Mouse (Mus musculus) cerebellum, adult 18-20 months (tissue): ENCODE results near the gene Tmco1.
A peak's percentile ranks its signal among the peaks of the same experiment; 100 is the strongest.

Experiments used
- DNase-seq, 2 experiments: peaks; one replicate each; pipeline ENCODE4 v3.0.0; 2021

Tmco1 gene

DNA sequence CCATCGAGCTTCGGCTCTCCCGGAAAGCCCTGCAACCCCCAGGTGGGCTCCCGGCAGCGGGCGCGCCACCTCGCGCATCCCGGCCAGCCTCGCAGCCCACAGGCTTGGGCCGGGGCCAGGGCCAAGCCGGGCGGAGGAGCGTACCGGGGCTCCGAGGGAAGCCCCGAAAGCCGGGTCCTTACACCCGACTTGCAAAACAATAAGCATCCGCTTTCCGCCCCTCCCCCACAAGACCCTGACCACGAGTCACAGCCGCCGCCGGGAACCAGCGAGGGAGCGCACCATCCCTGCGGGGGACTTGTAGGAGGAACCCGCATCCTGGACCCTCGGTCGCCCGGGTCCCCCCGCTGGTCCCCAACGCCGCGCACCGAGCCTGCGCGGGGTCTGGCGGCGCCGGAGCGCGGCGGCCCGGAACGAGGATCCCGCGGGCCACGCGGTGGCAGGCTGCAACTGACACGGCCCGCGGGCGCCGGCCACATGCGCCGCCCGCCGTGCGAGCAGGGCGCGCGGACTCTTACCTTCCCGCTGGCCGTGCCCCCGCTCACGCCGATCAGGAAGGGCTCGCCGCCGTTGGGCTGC, 23.8 kb upstream of the Tmco1 start:
- peak; percentile 51 to 71 for DNase-seq

DNA sequence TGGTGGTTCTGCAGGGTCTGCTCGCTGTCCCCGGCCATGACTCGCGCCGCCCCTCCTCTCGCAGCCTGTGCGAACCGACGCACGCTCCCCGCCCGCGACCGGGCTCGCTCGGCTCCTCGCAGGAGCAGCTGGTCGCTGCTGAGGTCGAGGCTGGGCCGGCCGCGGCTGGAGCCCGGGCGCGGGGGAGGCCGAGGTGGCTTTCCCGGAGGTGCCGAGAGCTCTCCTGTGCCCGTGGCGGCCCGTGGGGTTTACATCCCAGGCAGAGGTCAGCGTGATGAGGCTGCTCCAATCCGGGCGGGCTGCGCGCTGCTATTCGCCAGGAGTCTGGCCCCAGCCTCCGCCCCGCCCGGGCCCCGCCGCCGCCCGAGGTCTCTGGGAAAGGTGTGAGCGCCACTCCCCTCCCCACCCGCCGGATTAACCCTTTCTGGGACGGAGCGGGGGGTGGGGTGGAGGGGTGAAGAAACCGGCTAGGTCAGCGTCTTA, 23.3 kb upstream of the Tmco1 start:
- peak; percentile 94 to 96 for DNase-seq

DNA sequence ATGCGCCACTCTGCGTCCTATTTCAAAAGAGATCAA, 23.0 kb upstream of the Tmco1 start, which contains the start of gene Uck2:
Gene Uck2 (minus strand): TSS at position 1 of the 36 bp plus-strand sequence.
- DNase-seq: no peak

DNA sequence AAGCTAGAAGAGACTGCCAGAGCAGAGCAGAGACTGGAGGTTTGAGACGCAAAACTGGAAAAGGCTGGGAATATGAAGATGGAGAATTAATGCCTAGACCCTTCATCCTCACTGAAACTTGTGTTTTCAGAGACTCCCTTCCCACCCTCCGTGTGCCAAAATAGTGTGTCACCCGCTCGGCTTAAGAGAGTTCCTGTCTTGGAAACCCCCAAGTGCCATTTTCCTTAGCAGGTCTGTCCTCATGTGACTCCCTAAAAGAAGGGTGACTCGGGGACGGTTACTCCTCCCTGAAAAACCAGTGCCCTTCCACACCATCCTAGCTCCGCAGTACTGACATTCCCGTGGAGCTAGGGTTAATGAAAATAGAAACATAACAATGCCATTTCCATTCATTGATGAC, 22.8 kb upstream of the Tmco1 start:
- peak in 1 of 2 experiments; percentile 29 for DNase-seq

DNA sequence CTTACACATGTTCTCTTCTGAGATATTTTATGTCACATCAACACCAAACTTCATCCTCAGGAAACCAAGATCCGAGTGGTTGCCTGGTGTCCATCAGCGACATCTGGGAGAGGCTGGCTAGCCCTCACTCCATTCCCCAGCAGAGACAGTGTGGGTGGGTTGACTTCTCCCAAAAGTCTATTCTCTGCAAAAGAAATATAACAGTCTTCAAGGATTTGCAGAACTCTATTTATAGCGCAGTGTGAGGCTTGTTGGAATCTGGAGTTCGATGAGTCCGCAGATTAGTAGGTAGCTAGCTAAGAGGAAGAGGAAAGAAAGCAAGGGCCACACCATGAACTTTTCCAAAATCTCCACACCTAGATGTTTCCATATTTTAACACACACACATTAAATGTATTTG, 21.0 kb upstream of the Tmco1 start:
- no peak for DNase-seq

DNA sequence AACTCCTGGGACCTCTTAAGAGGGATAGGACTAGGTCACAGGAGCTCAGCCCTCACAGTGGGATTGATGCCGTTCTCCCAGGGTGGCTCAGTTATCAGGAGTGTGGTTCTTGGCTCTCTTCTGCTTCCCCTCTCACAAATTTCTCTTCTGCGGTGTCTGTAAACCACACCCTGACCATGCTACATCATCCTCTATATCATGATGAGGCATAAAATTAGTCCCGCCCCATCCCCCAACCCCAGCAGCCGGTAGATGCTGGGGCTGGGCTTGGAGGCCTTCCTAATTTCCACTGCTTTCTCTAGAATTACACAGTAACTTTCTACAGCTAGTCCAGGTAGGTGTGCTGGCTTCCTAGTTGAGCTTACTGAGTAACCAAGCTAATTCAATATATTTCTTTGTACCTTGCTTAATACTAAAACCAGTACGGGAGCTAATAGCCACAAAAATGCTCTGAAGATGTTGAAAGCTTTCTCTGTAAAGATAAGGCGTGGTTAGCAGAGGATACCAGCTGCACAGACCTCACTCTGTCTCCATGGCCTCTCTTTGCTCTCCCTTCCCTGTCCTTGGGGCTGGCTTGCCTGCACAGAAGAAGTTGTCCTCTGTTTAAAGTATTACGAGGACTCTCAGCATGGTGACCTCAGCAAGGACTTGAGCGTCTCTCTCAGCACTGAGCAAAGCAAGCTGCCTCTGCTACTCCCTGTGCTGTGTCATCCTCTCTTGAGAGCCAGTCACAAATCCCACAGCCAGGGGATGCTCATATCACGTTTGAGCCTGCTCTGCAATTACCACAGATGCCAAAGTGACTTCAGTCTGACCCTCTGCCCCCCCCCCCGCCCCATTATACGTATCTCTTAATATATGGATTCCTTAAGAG, 19.3 kb upstream of the Tmco1 start:
- DNase-seq: no peak

DNA sequence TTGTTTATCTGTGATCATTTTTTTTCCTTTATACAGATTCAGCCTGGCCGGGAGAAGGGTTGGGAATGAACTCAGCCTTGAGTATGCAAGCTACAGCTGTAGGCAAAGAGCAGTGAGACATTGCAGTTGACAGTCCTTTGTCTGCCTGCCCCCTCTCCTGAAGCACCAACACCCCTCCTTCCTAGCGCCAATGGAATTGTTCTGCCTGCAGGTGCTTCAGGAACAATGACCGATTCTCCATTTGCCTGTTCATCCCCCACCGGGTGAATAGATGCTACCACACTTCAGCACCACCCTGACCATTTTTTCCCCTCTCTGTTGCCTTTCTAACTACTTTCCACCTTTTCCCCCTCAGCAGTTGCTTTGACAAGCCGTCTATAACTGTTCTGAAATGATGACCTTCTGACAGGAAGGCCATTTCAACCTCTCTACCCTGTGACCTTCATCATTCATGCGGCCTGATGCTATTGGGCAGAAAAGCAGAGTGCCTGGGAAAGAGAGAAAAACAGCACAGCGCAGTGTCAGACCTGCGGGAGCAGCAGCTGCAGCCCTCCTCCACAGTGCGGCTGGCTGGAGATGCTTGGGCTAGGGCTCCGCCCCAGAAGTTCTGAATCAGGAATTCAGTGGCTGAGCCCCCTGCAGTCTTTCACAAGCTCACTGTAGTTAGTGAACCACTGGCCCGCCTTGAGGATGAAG, 18.5 kb upstream of the Tmco1 start:
- DNase-seq: no peak

DNA sequence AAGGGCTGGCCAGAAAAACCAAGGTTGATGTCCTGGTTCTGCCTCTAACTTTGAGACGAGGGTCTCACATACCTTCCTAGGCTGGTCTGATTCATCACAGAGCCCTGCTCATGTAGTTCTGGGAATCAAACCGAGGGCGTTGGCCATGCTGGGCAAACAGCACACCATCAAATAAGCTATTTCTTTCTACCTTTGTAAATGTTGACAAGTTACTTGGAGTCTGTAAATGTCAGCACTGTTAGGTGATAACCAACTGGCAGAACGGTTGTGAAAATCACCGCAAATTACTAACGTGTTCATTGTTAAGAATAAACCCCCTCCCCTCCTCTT, 17.9 kb upstream of the Tmco1 start:
- DNase-seq: no peak

DNA sequence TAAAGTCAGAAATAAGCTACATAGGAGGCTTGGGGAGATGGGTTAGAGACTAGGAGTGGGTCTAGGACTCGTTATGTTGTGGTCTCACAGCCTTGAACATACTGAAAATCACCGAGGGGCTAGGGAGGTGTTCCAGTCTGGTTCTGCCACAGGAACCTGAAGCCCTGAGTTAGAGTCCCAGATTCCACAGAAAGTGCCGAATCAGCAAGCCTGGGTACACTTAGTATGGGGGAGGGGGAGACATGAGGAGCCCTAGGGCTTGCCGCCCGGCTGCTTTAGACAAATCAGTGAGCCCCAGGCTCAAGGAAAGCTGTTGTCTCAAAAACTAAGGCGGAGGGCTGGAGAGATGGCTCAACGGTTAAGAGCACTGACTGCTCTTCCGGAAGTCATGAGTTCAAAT, 16.6 kb upstream of the Tmco1 start:
- DNase-seq: no peak

DNA sequence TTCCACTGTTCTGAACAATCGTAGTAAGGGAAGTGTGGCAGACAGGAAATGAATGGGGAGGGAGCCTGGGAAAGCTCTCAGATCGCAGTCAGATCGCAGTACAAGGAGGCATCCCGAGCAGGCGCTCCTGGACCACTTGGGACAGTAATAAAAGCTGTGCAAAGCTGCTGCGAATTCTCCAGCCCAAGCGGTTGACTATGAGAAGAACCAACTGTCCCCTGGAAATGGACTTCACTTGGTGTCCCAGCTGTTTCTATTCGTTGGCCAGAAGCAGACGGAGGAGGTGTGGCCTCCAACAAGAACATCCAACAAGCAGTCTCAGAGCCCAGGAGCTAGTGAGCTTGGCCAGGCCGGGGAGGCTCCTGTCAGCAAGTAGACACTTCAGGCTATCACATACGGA, 15.7 kb upstream of the Tmco1 start:
- DNase-seq: no peak

DNA sequence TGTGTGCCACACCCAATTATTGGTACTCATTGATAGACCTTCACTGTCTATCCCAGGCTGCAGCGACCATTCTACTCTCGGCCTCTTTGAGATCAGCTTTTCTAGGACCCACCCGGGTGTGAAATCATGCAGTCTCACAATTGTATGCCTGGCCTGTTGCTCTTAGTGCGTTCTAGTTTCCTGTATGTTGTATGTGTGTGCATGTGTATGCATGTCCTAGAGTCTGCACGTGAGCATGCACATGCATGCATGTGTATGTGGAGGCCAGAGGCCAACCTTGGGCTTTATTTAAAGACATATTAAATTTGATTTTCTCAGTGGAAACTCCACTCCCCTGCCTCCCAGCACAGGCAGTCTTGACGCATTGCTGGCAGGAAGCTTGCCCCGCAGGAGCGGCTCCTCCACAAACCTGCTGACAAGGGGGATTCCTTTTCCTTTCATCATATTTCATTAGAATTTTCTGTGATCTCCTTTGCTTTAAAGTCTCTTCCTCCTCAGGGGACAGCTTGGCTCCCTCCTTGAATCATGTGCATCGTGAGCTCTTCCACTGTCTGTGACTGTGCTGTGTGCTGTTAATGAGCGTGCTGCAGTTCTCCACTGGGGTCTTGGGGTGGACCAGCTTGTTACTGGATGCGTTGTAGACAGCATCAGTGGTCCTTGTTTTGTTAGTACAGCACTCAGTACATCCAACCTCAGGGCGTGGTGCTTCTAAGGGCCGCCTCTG, 12.3 kb upstream of the Tmco1 start:
- no peak for DNase-seq

DNA sequence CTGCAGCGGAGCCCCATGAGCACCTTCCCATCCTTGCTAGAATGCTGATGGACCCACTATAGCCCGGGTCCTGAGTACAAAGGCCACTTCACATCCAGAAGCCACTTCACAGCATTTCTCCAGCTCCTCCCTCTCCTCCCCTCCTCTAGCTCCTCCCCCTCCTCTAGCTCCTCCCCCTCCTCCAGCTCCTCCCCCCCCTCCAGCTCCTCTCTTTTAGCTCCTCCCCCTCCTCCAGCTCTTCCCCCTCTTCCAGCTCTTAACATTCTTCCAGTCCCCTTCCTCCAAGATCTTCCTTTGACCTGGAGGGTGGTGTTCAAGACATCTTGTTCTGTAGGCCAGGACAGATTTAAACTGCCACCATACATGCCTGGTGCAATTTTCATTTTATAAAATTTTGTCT, 8.1 kb upstream of the Tmco1 start:
- no peak for DNase-seq

DNA sequence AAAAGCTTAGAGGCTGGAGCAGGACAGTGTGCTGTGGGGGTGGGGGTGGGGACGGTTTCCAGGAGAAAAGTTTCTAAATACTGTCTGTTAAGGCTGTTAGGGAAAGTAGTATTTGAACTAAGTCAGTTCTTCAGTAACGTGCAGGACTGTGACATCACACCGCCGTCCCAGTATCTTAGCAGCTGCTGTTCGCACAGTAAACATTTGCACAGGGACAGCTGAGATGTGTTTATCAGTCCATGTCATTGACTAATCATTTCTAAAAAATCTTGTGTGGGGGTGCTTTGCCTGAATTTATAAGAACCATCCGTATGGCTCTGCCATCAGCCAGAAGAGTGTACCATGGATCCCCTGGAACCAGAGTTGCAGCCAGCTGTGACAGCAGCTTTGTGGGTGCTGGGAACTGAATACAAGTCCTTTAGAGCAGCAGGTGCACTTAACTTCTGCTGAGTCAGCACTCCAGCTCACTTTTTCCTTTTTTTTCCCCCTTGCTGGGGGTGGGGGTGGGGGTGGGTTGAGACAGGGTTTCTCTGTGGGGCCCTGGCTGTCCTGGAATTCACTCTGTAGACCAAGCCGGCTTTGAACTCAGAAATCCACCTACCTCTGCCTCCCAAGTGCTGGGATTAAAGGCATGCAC, 2.6 kb upstream of the Tmco1 start:
- DNase-seq: no peak

DNA sequence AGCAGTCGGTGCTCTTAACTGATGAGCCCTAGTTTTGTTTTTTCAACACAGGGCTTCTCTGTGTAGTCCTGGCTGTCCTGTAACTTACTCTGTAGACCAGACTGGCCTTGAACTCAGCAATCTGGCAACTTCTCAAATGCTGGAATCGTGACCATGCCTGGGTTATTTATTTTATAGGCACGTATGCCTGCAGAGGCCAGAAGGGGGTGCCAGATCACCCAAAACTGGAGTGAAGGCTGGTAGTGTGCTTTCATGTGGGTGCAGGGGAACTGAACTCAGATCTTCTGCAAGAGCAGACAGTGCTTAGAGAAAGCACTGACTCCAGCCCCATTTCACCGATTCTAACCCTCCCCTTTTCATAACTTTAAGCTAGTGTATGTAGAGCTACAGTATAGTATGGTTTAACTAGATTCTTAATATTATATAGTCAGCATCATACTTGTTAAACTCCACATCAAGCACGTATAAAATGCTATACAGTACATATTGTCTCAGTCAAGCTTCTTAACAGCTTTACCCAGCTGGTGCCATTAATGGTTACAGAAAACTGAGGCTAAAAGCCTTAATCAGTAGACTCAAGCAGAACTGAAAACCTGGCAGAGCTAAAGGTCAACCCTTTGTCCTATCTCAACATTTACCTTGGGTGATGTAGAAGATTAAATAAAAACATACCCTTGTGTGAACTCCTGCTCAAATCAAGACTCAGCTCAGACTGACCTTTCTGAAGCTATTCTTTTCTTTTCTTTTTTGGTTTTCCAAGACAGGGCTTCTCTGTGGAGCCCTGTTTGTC, 1.5 kb upstream of the Tmco1 start:
- DNase-seq: peak; percentile 39 to 45

DNA sequence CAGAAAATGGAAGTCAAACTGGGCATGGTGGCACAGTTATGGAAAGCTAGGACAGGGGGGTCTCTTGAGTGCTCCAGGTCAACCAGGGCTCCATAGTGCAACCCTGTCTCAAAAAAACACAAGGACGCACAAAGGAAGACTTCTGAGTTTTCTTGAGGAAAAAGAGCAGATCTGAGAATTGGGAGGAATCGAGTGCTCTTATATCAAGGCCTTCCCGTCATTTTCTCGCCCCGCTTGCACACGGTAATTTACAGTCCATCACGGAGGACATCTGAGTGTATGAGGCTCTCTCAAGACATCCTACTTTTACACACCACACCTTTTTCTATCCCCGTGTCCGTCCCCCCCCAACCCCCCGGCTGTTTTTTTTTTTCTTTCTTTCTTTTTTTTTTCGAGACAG, 504 bp upstream of the Tmco1 start:
- peak; percentile 8 to 22 for DNase-seq

DNA sequence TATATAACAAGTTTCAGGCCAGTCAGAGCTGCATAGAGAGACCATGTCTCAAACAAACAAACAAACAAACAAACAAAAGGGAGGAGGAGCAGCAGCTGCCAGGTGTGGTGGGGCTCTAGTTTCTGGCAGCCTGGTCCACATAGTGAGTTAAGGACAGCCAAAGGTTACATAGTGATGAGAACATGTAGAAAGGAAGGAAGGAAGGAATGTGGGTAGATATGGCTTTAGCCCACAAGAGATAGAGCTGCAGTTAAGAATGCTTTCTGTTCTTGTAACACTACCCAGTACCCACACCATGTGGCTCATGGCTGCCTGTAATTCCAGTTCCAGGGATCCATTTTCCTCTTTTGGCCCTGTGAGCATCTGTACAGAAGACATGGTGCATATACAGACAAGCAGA, 4.2 kb downstream of the Tmco1 start:
- DNase-seq: no peak

DNA sequence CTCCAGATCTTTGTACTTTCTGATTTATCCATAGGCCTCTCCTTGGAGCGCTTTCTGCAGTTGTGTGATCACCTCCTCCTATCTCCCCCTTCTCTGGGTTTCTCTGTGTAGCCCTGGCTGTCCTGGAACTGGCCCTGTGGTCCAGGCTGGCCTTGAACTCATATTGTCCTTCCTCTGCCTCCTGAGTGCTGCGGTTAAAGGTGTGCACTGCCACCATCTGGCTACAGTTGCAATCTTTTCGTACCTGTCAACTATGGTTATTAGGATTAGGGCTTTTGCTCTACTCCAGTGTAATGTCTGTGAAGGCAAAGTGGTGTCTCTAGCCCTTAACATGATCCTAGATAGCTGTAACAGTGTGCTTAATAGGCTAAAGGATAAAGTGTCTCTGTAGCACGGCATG, 5.0 kb downstream of the Tmco1 start:
- no peak for DNase-seq

DNA sequence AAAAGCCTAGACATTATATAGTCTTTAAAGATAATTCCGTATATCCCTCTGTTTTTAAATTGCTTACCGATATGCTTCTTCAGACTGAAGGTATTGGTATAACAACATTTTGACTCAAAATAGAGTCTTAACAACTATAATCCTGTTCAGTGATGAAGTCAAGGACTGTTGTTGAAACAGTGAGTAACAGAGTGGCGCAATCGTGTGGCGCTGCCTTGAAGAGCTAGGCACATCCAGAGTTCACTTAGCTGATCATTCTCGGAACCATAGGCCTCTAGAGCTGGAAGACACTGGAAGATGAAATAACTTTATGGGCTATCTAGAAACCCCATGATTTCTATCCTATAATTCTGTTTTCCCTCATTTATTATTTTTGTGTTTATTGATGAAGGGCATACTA, 13.5 kb downstream of the Tmco1 start:
- no peak for DNase-seq

DNA sequence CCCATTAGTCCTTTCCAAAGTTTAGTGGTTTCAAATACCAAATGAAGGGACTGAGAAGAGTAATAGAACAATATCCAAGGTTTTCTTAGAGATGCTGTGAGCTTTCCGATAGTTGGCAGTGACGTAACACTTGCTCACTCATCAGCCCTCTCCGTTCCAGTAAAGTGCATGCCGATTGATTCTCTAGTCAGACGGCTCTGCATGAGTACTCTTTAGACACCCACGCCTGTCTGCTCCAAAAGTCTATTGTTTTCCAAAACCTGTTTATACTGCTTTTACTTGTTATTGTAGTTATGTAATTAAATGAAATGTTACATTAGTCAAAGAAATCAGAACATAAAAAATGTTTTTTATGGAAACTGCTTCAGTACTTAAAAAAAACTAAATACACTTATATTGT, 20.6 kb downstream of the Tmco1 start:
- no peak for DNase-seq

DNA sequence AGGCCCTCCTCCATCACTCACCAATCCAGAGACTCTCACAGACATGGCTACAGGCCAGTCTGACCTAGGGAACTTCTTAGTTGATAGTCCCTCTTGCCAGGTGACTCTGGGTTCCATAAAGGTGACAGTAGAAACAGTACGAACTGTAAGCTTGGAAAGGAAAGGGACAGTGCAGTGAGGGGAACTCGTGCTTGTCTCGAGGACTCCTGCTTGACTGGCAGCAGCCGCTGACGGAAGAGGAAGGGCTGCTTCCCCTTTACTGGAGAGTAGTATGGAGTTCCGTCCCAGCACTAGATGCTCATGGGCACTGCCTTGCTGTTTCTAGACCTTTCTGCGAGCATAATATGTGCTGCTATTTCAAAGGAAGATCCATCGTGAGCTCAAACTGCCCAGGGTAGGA, 22.9 kb downstream of the Tmco1 start:
- DNase-seq: no peak

DNA sequence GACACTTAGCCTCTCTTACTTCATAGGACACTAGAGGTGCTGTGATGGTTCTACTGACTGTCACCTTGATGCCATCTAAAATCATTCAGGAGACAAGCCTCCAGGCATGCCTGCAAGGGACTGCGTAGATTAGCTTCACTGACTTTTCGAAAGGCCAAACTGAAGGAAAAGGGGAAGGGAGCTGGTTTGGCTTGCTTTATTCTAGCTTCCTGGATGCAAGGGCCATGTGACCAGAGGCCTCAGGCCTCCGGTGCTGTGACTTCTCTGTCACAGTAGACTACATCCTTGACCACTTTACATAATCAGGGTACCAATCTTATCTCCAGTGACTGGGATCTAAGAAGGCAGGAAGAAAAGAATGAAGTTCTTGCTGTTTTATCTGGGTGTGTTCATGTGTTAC, 28.2 kb downstream of the Tmco1 start:
- no peak for DNase-seq

DNA sequence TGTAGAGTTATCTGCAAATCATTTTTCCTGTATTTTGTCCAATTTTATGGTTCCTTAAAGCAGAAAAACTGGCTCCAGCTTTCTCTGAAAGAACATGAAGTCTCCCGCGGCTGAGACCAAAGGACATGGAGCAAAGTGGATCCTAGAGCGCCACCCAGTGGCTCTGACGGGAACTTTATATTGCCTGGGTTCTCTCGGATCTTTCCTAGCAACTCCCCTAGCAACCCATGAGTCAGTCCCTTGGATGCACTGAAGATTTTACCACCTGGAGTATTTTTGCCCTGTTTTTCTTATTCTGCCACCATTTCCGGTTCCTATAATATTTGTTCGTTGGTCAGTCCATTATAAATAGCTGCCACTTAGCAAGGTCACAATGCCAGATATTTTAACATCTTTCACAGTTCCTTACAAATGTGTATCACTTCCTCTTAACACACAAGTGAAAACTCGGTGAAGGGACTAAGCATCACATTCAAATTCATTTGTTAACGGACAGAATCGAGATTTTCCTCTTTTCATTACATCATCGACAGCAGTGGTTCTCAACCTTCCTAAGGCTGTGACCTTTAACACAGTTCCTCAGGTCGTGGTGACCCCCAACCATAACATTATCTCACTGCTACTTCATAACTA, 29.4 kb downstream of the Tmco1 start:
- peak; percentile 84 to 91 for DNase-seq
